Comparison of ENCODE assay signal across 13 mouse cellular contexts in genomic region chr3:152568455-152569241, GRCm38 (mm10).
DNase-seq lines count a peak whose midpoint lies in the region; ATAC-seq and TF ChIP-seq lines count a peak whose summit lies in the region.
"Had no signal": no experiment of that assay in that cellular context is flagged by ENCODE, and none has a peak within 500 bp of the region (broad histone marks: within the 10 kb centered on the region; RNA-seq: fewer than 3 reads in every experiment).

No protein-coding gene starts in this region.

- no peak for TF ChIP-seq EP300 in lung, postnatal 0 days (IDR thresholded peaks at IDR 0.05)

- ATAC-seq in lung, embryonic 14.5 days (ENCODE audit: insufficient read depth) = peak; percentile 87
- ATAC-seq in lung, postnatal 0 days = no peak
- no peak for ATAC-seq in activated CD4-positive, CD25-positive, alpha-beta regulatory T cell, adult 4 months
- ATAC-seq: hindbrain, postnatal 0 days had no signal

- H3K9ac ChIP-seq in lung, embryonic 14.5 days = no peak overlapping the region
- no peak overlapping the region for H3K9ac ChIP-seq in lung, postnatal 0 days (replicated peaks; ENCODE audit: low read depth)
- H3K9ac ChIP-seq: liver, embryonic 14.5 days had no signal

- WGBS in lung, embryonic 14.5 days = 44% methylated on average over 9 of the region's 9 CpGs
- WGBS in lung, postnatal 0 days = 41% methylated on average over 9 of the region's 9 CpGs

- peaks cover 8% of the 10 kb centered on the region; the same call in 1 of the 2 replicates for H3K4me1 ChIP-seq in lung, embryonic 14.5 days (ENCODE audit: insufficient read depth)
- no peaks in the 10 kb centered on the region for H3K4me1 ChIP-seq in lung, postnatal 0 days (ENCODE audit: insufficient read depth, low read depth, low read length)

- peak; percentile 61 for DNase-seq in lung, embryonic 14.5 days
- no peak for DNase-seq in lung, postnatal 0 days (ENCODE audit: low spot score)
- peak; percentile 62 for DNase-seq in embryo, embryonic 10.5 days (ENCODE audit: low spot score)
- peak; percentile 35 for DNase-seq in kidney, adult 11 months
- DNase-seq in mesoderm, embryonic 11.5 days (ENCODE audit: low read depth, low spot score) = peak; percentile 44
- DNase-seq in gastrocnemius, postnatal 36 days = no peak
- DNase-seq in thymus, postnatal 0 days (ENCODE audit: low spot score) = no peak
- DNase-seq: gastrocnemius, postnatal 25 days; right cerebral cortex, postnatal 4 days had no signal

- no peaks in the 10 kb centered on the region for H3K27me3 ChIP-seq in lung, embryonic 14.5 days (ENCODE audit: insufficient read depth, low read length)
- H3K27me3 ChIP-seq in lung, postnatal 0 days (replicated peaks; ENCODE audit: insufficient read depth, low read length) = no peaks in the 10 kb centered on the region

- TF ChIP-seq CTCF in lung, embryonic 14.5 days (IDR thresholded peaks at IDR 0.05; ENCODE audit: low read depth) = no peak
- TF ChIP-seq CTCF in lung, postnatal 0 days (IDR thresholded peaks at IDR 0.05) = no peak

- H3K4me3 ChIP-seq in lung, embryonic 14.5 days (ENCODE audit: low read depth, low read length) = no peak overlapping the region
- H3K4me3 ChIP-seq in lung, postnatal 0 days (ENCODE audit: low read depth, low read length) = no peak overlapping the region

- H3K27ac ChIP-seq in lung, embryonic 14.5 days (ENCODE audit: low read depth) = peak overlapping the region; percentile 65; the same call in 1 of the 2 replicates
- H3K27ac ChIP-seq in lung, postnatal 0 days (ENCODE audit: low read length) = no peak overlapping the region
- H3K27ac ChIP-seq: hindbrain, postnatal 0 days; liver, embryonic 14.5 days had no signal

- no peaks in the 10 kb centered on the region for H3K9me3 ChIP-seq in lung, embryonic 14.5 days (ENCODE audit: low read depth, low read length)
- H3K9me3 ChIP-seq in lung, postnatal 0 days (ENCODE audit: low read length) = no peaks in the 10 kb centered on the region
- H3K9me3 ChIP-seq: G1E had no signal

- no peaks in the 10 kb centered on the region for H3K36me3 ChIP-seq in lung, embryonic 14.5 days (ENCODE audit: insufficient read depth)
- H3K36me3 ChIP-seq in lung, postnatal 0 days (ENCODE audit: insufficient read depth, low read length) = no peaks in the 10 kb centered on the region
- H3K36me3 ChIP-seq: G1E had no signal

- peak overlapping the region; percentile 24 for H3K4me2 ChIP-seq in lung, embryonic 14.5 days
- H3K4me2 ChIP-seq in lung, postnatal 0 days (replicated peaks; ENCODE audit: low read depth, low read length) = no peak overlapping the region

- intact Hi-C loops in gastrocnemius, postnatal 36 days (cut with DNase I) = no loop called here

Comparison
In these comparisons a context has a peak if more than half of its experiments do, and no peak if none do; other contexts are left out.
1. DNase-seq: peak in lung, embryonic 14.5 days (single experiment), embryo, embryonic 10.5 days (single experiment), kidney, adult 11 months (single experiment) and mesoderm, embryonic 11.5 days (single experiment); none in lung, postnatal 0 days (single experiment), gastrocnemius, postnatal 36 days (0 of 2) and thymus, postnatal 0 days (single experiment).